Mouse (Mus musculus) megakaryocyte, embryonic 14.5 days (primary cell): ENCODE measurements at regions not wholly inside any gene's neighbourhood (a gene's known extent, or its start where the extent isn't known, plus 50 kb on each side); places are given as distances from the start of the nearest gene placed in this dataset.

Experiments
- FLI1 ChIP-seq: IDR thresholded peaks from 2 replicates; pipeline ENCODE4 v1.6.1; 2012; ENCODE audit warnings: low read length, inconsistent platforms, mixed read lengths
- GATA1 ChIP-seq: IDR thresholded peaks from 3 replicates; pipeline ENCODE4 v1.6.1; 2012; ENCODE audit warnings: mixed read lengths, low read length, inconsistent platforms, borderline replicate concordance

- no peak for TF ChIP-seq GATA1
- TF ChIP-seq FLI1 = no peak
These were observed 184.2 kb downstream of the Fam169b start for GRCm38 (mm10) chr7:68457842-68458241.
